34 mouse cellular contexts compared by ENCODE assay signal in genomic region chr3:27839231-27839630, GRCm38 (mm10). TPM values are rescaled to one million over a fixed set of nuclear protein-coding genes. Genes with fewer than 3 reads are reported as not detected.
DNase-seq lines count a peak whose midpoint lies in the region; ATAC-seq lines count a peak whose summit lies in the region.
"Had no signal": no experiment of that assay in that cellular context is flagged by ENCODE, and none has a peak within 500 bp of the region (broad histone marks: within the 10 kb centered on the region; RNA-seq: fewer than 3 reads in every experiment).

No protein-coding gene starts in this region.

- no peak overlapping the region for H3K4me3 ChIP-seq in heart, embryonic 11.5 days (ENCODE audit: low read depth, low read length)
- no peak overlapping the region for H3K4me3 ChIP-seq in heart, embryonic 14.5 days (ENCODE audit: control insufficient read depth in 1 of 2, insufficient read depth in 1 of 2, low read depth in 1 of 2, low read length in 2 of 2)
- H3K4me3 ChIP-seq in embryonic facial prominence, embryonic 10.5 days, result no peak overlapping the region
- H3K4me3 ChIP-seq: forebrain, embryonic 10.5 days; forebrain, embryonic 13.5 days had no signal

- intact Hi-C loops in heart, postnatal 14 days (cut with DNase I), result no loop called here

- WGBS in heart, embryonic 11.5 days (ENCODE audit: insufficient replicate concordance), result 27% methylated on average over 9 of the region's 9 CpGs
- WGBS in heart, embryonic 14.5 days, result 38% methylated on average over 9 of the region's 9 CpGs
- WGBS in embryonic facial prominence, embryonic 10.5 days, result 93% methylated on average over 9 of the region's 9 CpGs

- no peaks in the 10 kb centered on the region for H3K27me3 ChIP-seq in heart, embryonic 11.5 days (ENCODE audit: control insufficient read depth, insufficient read depth, low read length)
- H3K27me3 ChIP-seq in heart, embryonic 14.5 days (ENCODE audit: control insufficient read depth, insufficient read depth, low read length), result no peaks in the 10 kb centered on the region
- H3K27me3 ChIP-seq in embryonic facial prominence, embryonic 10.5 days (replicated peaks; ENCODE audit: low read depth, poor library complexity, severe bottlenecking), result no peaks in the 10 kb centered on the region
- H3K27me3 ChIP-seq: forebrain, embryonic 13.5 days; heart, embryonic 15.5 days had no signal

- H3K27ac ChIP-seq in heart, embryonic 11.5 days (ENCODE audit: low read depth, low read length), result no peak overlapping the region
- no peak overlapping the region for H3K27ac ChIP-seq in heart, embryonic 14.5 days (replicated peaks in 1 of 2; ENCODE audit: control insufficient read depth in 1 of 2, insufficient read depth in 1 of 2, low read depth in 2 of 2, low read length in 2 of 2)
- no peak overlapping the region for H3K27ac ChIP-seq in embryonic facial prominence, embryonic 10.5 days (replicated peaks)
- H3K27ac ChIP-seq: forebrain, embryonic 10.5 days; forebrain, embryonic 13.5 days; hindbrain, embryonic 14.5 days; hindbrain, postnatal 0 days had no signal

- ATAC-seq in heart, embryonic 11.5 days (replicated peaks; ENCODE audit: insufficient number of reproducible peaks, low FRiP score, low TSS enrichment), result no peak
- ATAC-seq in heart, embryonic 14.5 days (ENCODE audit: insufficient number of reproducible peaks, insufficient read depth, low FRiP score, low read depth), result no peak
- ATAC-seq: activated CD4-positive, CD25-positive, alpha-beta regulatory T cell, adult 4 months; CD4-positive, CD25-positive, alpha-beta regulatory T cell, adult 4 months; forebrain, embryonic 13.5 days; forebrain, embryonic 16.5 days; hindbrain, postnatal 0 days; inflammation-experienced regulatory T-cells, adult 6 months had no signal

- peak overlapping the region; percentile 52 for H3K4me2 ChIP-seq in heart, embryonic 11.5 days
- H3K4me2 ChIP-seq in heart, embryonic 14.5 days (ENCODE audit: low read length), result peak overlapping the region; percentile 62
- H3K4me2 ChIP-seq: forebrain, embryonic 13.5 days; hindbrain, embryonic 14.5 days had no signal

- no peaks in the 10 kb centered on the region for H3K36me3 ChIP-seq in heart, embryonic 11.5 days (ENCODE audit: control insufficient read depth, insufficient read depth, low read length)
- no peaks in the 10 kb centered on the region for H3K36me3 ChIP-seq in heart, embryonic 14.5 days (ENCODE audit: control insufficient read depth, insufficient read depth, low read length)
- H3K36me3 ChIP-seq in embryonic facial prominence, embryonic 10.5 days (replicated peaks), result no peaks in the 10 kb centered on the region
- H3K36me3 ChIP-seq: forebrain, embryonic 10.5 days; heart, embryonic 15.5 days had no signal

- no peak for DNase-seq in heart, adult 8-10 months (ENCODE audit: low spot score)
- no peak for DNase-seq in heart, postnatal 14 days
- DNase-seq in embryonic facial prominence, embryonic 10.5 days (ENCODE audit: low spot score), result peak; percentile 3
- DNase-seq in MN1 (ENCODE audit: low spot score), result no peak
- DNase-seq: adrenal gland, adult 8-10 months; adrenal gland, postnatal 25 days; cerebellum, adult 11-12 months; cerebellum, adult 8-10 months; cerebellum, postnatal 10 days; cerebellum, postnatal 36 days; embryo, embryonic 11 days; gastrocnemius, postnatal 10 days; gastrocnemius, postnatal 36 days; heart, postnatal 10 days; kidney, adult 11 months; kidney, adult 8-10 months had no signal

- H3K9ac ChIP-seq in heart, embryonic 11.5 days (ENCODE audit: low read depth, low read length), result no peak overlapping the region
- no peak overlapping the region for H3K9ac ChIP-seq in heart, embryonic 14.5 days (ENCODE audit: low read length)
- H3K9ac ChIP-seq: forebrain, embryonic 13.5 days; heart, embryonic 15.5 days; hindbrain, embryonic 14.5 days had no signal

- no peaks in the 10 kb centered on the region for H3K9me3 ChIP-seq in heart, embryonic 11.5 days (replicated peaks; ENCODE audit: control insufficient read depth, low read length)
- H3K9me3 ChIP-seq in heart, embryonic 14.5 days (ENCODE audit: control insufficient read depth, low read length), result 0 out of 2 replicates have a peak, but pooled peaks cover 3% of the 10 kb centered on the region
- H3K9me3 ChIP-seq in embryonic facial prominence, embryonic 10.5 days, result no peaks in the 10 kb centered on the region
- H3K9me3 ChIP-seq: forebrain, embryonic 10.5 days; forebrain, embryonic 13.5 days; heart, embryonic 15.5 days had no signal

- H3K4me1 ChIP-seq in heart, embryonic 11.5 days (ENCODE audit: control insufficient read depth, insufficient read depth, low read length), result peaks cover 14% of the 10 kb centered on the region
- H3K4me1 ChIP-seq in heart, embryonic 14.5 days (ENCODE audit: control insufficient read depth in 2 of 2, insufficient read depth in 2 of 2, low read length in 2 of 2), result peaks cover 7 to 12% of the 10 kb centered on the region in 2 experiments
- no peaks in the 10 kb centered on the region; the same call in 1 of the 2 replicates for H3K4me1 ChIP-seq in embryonic facial prominence, embryonic 10.5 days
- H3K4me1 ChIP-seq: forebrain, embryonic 10.5 days; forebrain, embryonic 13.5 days had no signal

RNA-seq across cellular contexts. Expression of gene Tmem212, which starts 56.9 kb away (rescaled TPM):
- not detected in 2 replicates for polyA plus RNA-seq in heart, embryonic 11.5 days (2014; fragmentation: Nextera tagmentation; extraction: Ambion mirVana)
- total RNA-seq in heart, adult 8-10 months (2022), result not detected
- polyA plus RNA-seq in heart, embryonic 14.5 days (2014; fragmentation: Nextera tagmentation; extraction: Ambion mirVana), result not detected in 2 replicates
- total RNA-seq in heart, postnatal 14 days (2021), result under 1 TPM in 1 of 2 experiments, not detected in 1; 0.55 TPM
- polyA plus RNA-seq in embryonic facial prominence, embryonic 10.5 days (2016; fragmentation: Nextera tagmentation; extraction: Ambion mirVana), result not detected in 2 replicates
- total RNA-seq: adrenal gland, adult 8-10 months; adrenal gland, postnatal 25 days; gastrocnemius, adult 18-20 months; gastrocnemius, postnatal 10 days; gastrocnemius, postnatal 36 days; granulocyte monocyte progenitor cell, adult 5-6 weeks; heart, postnatal 10 days; MEL had no signal
- polyA plus RNA-seq: activated CD4-positive, CD25-positive, alpha-beta regulatory T cell, adult 4 months; brain, embryonic 14.5 days; C2C12; CD4-positive, CD25-positive, alpha-beta regulatory T cell, adult 4 months; embryonic facial prominence, embryonic 11.5 days; forebrain, embryonic 10.5 days; forebrain, embryonic 13.5 days; forebrain, embryonic 16.5 days; heart, embryonic 15.5 days; hindbrain, embryonic 11.5 days; hindbrain, embryonic 14.5 days; inflammation-experienced regulatory T-cells, adult 6 months had no signal
